Mouse (Mus musculus): ENCODE measurements at regions not wholly inside any gene's neighbourhood (a gene's known extent, or its start where the extent isn't known, plus 50 kb on each side); places are given as distances from the start of the nearest gene placed in this dataset.

DNA sequence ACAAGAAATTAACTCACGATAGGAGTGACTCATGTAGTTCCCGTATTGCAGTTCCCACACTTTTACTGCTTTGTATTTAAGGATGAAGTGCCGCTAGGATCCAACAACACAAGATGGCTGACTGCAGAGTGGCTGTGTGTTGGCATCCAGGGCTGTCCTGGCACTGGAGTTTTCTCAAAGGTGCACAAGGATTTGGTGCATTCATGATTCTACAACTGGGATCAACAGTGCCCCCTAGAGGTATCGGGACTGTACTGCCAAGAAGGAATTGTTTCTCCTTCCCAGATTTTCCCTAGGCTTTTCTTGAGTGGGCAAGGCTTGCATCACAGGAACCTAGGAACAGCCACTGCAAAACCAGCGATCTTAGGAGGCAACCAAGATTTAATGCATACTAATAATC, 88.7 kb downstream of the Erv3 start:
- no peak for ATAC-seq (ENCODE audit: insufficient number of reproducible peaks, insufficient read depth, low FRiP score, low read depth)
- no peak overlapping the region for H3K4me3 ChIP-seq (ENCODE audit: control insufficient read depth in 1 of 2, insufficient read depth in 1 of 2, low read depth in 1 of 2, low read length in 2 of 2)
- H3K4me1 ChIP-seq (ENCODE audit: control insufficient read depth in 2 of 2, insufficient read depth in 2 of 2, low read length in 2 of 2): no peaks in the 10 kb centered on the region
- H3K9me3 ChIP-seq (ENCODE audit: control insufficient read depth, low read length): no peaks in the 10 kb centered on the region
- H3K27me3 ChIP-seq (ENCODE audit: control insufficient read depth, insufficient read depth, low read length): no peaks in the 10 kb centered on the region
- no peak overlapping the region for H3K9ac ChIP-seq (ENCODE audit: low read length)
- no peak overlapping the region for H3K27ac ChIP-seq (replicated peaks in 1 of 2; ENCODE audit: control insufficient read depth in 1 of 2, insufficient read depth in 1 of 2, low read depth in 2 of 2, low read length in 2 of 2)
- no peak overlapping the region for H3K4me2 ChIP-seq (ENCODE audit: low read length)
- WGBS: 50% methylated on average over 5 of the region's 5 CpGs
- H3K36me3 ChIP-seq (ENCODE audit: control insufficient read depth, insufficient read depth, low read length): no peaks in the 10 kb centered on the region

DNA sequence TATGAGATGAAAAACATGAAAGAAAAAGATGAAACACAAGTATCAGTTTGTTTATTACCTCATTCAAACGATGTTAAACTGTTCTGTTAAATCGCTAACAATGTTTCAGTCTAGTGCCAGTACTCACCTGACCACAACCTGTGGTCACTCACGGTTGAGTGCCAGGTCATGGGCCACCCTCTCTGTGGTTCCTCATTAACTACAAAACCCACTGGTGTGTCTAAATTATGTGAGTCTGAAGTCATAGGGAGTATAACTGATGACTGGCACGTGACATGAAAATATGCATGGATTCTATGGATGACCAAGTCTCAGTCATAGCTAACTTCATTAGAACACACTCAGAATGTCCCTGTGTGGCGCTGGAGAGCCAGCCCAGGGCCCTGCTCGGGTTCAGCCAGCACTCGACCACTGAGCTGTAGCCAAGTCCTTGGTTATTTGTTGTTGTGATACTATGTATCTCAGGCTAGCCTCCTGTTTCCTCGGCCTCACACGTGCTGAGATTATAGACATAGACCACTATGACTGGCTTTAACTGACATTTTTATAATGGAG, 89.8 kb downstream of the Erv3 start:
- H3K4me1 ChIP-seq (ENCODE audit: control insufficient read depth in 2 of 2, insufficient read depth in 2 of 2, low read length in 2 of 2): no peaks in the 10 kb centered on the region
- no peak overlapping the region for H3K27ac ChIP-seq (replicated peaks in 1 of 2; ENCODE audit: control insufficient read depth in 1 of 2, insufficient read depth in 1 of 2, low read depth in 2 of 2, low read length in 2 of 2)
- H3K36me3 ChIP-seq (ENCODE audit: control insufficient read depth, insufficient read depth, low read length): no peaks in the 10 kb centered on the region
- no peaks in the 10 kb centered on the region for H3K9me3 ChIP-seq (ENCODE audit: control insufficient read depth, low read length)
- H3K9ac ChIP-seq (ENCODE audit: low read length): no peak overlapping the region
- H3K4me2 ChIP-seq (ENCODE audit: low read length): no peak overlapping the region
- H3K4me3 ChIP-seq (ENCODE audit: control insufficient read depth in 1 of 2, insufficient read depth in 1 of 2, low read depth in 1 of 2, low read length in 2 of 2): no peak overlapping the region
- H3K27me3 ChIP-seq (ENCODE audit: control insufficient read depth, insufficient read depth, low read length): no peaks in the 10 kb centered on the region
- ATAC-seq (ENCODE audit: insufficient number of reproducible peaks, insufficient read depth, low FRiP score, low read depth): no peak
- 78% methylated on average over 9 of the region's 9 CpGs for WGBS

DNA sequence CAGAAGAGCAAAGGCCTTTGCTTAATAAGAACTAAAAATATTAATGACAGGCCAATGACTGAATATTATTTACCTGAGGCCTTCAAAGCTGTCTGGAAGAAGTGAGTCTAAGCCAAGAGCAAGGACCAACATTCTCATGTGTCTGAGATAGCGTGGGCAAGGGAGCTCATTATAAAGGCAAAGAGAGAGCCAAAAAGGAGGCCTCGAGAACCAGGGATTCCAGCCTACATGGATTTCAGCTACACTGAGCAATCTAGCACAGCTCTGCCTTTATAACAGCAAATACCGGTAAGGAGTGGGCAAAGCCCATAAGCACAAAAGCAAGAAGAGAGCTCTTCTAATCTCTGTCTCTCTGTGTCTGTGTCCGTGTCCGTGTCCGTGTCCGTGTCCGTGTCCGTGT, 93.0 kb downstream of the Erv3 start:
- H3K9ac ChIP-seq (ENCODE audit: low read length): no peak overlapping the region
- no peak overlapping the region for H3K4me2 ChIP-seq (ENCODE audit: low read length)
- H3K4me1 ChIP-seq (ENCODE audit: control insufficient read depth in 2 of 2, insufficient read depth in 2 of 2, low read length in 2 of 2): no peaks in the 10 kb centered on the region
- WGBS: 97% methylated on average over 9 of the region's 9 CpGs
- no peak for ATAC-seq (ENCODE audit: insufficient number of reproducible peaks, insufficient read depth, low FRiP score, low read depth)
- H3K9me3 ChIP-seq (ENCODE audit: control insufficient read depth, low read length): no peaks in the 10 kb centered on the region
- H3K4me3 ChIP-seq (ENCODE audit: control insufficient read depth in 1 of 2, insufficient read depth in 1 of 2, low read depth in 1 of 2, low read length in 2 of 2): no peak overlapping the region
- H3K27ac ChIP-seq (replicated peaks in 1 of 2; ENCODE audit: control insufficient read depth in 1 of 2, insufficient read depth in 1 of 2, low read depth in 2 of 2, low read length in 2 of 2): no peak overlapping the region
- H3K27me3 ChIP-seq (ENCODE audit: control insufficient read depth, insufficient read depth, low read length): no peaks in the 10 kb centered on the region
- H3K36me3 ChIP-seq (ENCODE audit: control insufficient read depth, insufficient read depth, low read length): no peaks in the 10 kb centered on the region

DNA sequence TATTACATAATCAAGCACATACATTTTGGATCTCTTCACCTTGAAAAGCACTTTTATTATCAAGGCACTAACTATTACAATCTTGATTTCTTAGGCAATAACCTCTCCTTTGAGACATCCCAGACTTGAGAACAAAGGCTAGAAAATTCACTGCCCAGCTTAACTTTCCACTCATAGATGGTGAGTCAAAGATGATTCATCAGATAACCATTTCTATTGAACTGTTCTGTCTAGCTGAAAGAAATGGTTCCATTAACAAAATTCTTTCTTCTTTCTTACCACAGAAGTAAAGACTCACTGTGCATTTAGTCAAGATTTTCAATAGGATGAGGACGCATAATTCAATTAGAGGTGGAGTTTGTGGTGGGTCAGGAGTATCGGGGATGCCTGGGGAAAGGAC, 98.0 kb downstream of the Erv3 start:
- Histone ChIP-seq H3K27me3 (ENCODE audit: control insufficient read depth, insufficient read depth, low read length) (no peaks in the 10 kb centered on the region), H3K4me1 (ENCODE audit: control insufficient read depth in 2 of 2, insufficient read depth in 2 of 2, low read length in 2 of 2) (no peaks in the 10 kb centered on the region; a peak in 1 of 4 replicates), H3K36me3 (ENCODE audit: control insufficient read depth, insufficient read depth, low read length) (no peaks in the 10 kb centered on the region), H3K9ac (ENCODE audit: low read length) (no peak overlapping the region), H3K9me3 (ENCODE audit: control insufficient read depth, low read length) (no peaks in the 10 kb centered on the region), H3K27ac (replicated peaks in 1 of 2; ENCODE audit: control insufficient read depth in 1 of 2, insufficient read depth in 1 of 2, low read depth in 2 of 2, low read length in 2 of 2) (no peak overlapping the region), H3K4me2 (ENCODE audit: low read length) (no peak overlapping the region), H3K4me3 (ENCODE audit: control insufficient read depth in 1 of 2, insufficient read depth in 1 of 2, low read depth in 1 of 2, low read length in 2 of 2) (no peak overlapping the region)
- no peak for ATAC-seq (ENCODE audit: insufficient number of reproducible peaks, insufficient read depth, low FRiP score, low read depth)
- 85% methylated on average over 2 of the region's 2 CpGs for WGBS

DNA sequence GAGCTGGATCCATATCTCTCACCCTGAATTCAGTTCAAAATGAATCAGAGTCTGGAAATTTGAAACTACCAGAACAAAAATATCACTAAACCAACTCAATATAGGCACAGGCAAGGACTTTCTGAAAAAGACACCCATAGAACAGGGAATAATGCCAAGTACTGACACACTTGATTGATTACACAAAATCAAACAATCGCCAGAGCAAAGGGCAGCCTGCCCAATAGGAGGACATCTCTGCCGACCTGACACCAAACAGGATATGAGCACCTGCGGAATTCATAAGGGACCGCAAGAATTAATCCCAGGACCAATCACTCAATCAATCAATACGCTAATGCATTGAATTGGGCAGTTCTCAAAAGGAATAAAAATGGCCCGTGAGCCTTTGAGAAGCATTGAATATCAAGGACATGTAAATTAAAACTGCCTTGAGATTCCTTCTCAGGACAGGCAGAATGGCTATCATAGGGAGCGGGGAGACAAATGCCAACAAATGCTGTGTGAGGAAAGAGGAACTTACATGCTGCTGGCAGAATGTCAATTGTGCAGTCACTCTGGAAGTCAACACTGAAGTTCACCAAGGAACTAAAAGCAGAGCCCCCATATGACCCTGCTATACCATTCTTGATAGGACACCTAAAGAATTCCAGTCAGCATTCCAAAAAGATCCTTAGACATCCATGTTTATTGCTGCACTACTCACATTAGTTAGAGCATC, 102.2 kb downstream of the Erv3 start:
- Histone ChIP-seq H3K27ac (replicated peaks in 1 of 2; ENCODE audit: control insufficient read depth in 1 of 2, insufficient read depth in 1 of 2, low read depth in 2 of 2, low read length in 2 of 2) (no peak overlapping the region), H3K4me2 (ENCODE audit: low read length) (no peak overlapping the region), H3K27me3 (ENCODE audit: control insufficient read depth, insufficient read depth, low read length) (no peaks in the 10 kb centered on the region), H3K9ac (ENCODE audit: low read length) (no peak overlapping the region), H3K4me1 (ENCODE audit: control insufficient read depth in 2 of 2, insufficient read depth in 2 of 2, low read length in 2 of 2) (peaks cover 0 to 2% of the 10 kb centered on the region in 2 experiments; a peak in 2 of 4 replicates), H3K9me3 (ENCODE audit: control insufficient read depth, low read length) (0 out of 2 replicates have a peak, but pooled peaks cover 2% of the 10 kb centered on the region), H3K4me3 (ENCODE audit: control insufficient read depth in 1 of 2, insufficient read depth in 1 of 2, low read depth in 1 of 2, low read length in 2 of 2) (no peak overlapping the region), H3K36me3 (ENCODE audit: control insufficient read depth, insufficient read depth, low read length) (no peaks in the 10 kb centered on the region)
- 79% methylated on average over 7 of the region's 7 CpGs for WGBS
- no peak for ATAC-seq (ENCODE audit: insufficient number of reproducible peaks, insufficient read depth, low FRiP score, low read depth)

DNA sequence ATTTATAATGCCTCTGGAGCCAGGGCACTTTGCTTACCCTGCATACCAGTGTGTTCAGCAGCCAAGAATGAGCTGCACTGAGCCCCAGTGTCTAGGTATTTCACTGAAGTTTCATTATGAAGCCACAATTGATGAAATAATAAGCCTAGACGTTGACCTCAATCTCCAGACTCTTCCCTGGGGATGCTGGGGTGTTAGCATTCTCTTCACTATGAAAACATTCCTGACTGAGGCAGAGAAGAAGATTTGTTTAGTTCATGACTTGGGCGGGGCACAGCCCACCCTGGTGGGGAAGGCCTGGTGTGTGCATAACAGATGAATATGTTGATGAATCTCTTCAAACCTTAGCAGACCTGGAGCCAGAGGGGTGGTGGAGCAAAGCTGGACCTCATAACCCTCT, 104.4 kb downstream of the Erv3 start:
- Histone ChIP-seq H3K4me3 (ENCODE audit: control insufficient read depth in 1 of 2, insufficient read depth in 1 of 2, low read depth in 1 of 2, low read length in 2 of 2) (no peak overlapping the region), H3K9me3 (ENCODE audit: control insufficient read depth, low read length) (0 out of 2 replicates have a peak, but pooled peaks cover 2% of the 10 kb centered on the region), H3K4me1 (ENCODE audit: control insufficient read depth in 2 of 2, insufficient read depth in 2 of 2, low read length in 2 of 2) (peaks cover 0 to 4% of the 10 kb centered on the region in 2 experiments; a peak in 2 of 4 replicates), H3K4me2 (ENCODE audit: low read length) (no peak overlapping the region), H3K27me3 (ENCODE audit: control insufficient read depth, insufficient read depth, low read length) (no peaks in the 10 kb centered on the region), H3K27ac (replicated peaks in 1 of 2; ENCODE audit: control insufficient read depth in 1 of 2, insufficient read depth in 1 of 2, low read depth in 2 of 2, low read length in 2 of 2) (no peak overlapping the region), H3K36me3 (ENCODE audit: control insufficient read depth, insufficient read depth, low read length) (no peaks in the 10 kb centered on the region), H3K9ac (ENCODE audit: low read length) (no peak overlapping the region)
- ATAC-seq (ENCODE audit: insufficient number of reproducible peaks, insufficient read depth, low FRiP score, low read depth): no peak
- 58% methylated on average over 2 of the region's 2 CpGs for WGBS

DNA sequence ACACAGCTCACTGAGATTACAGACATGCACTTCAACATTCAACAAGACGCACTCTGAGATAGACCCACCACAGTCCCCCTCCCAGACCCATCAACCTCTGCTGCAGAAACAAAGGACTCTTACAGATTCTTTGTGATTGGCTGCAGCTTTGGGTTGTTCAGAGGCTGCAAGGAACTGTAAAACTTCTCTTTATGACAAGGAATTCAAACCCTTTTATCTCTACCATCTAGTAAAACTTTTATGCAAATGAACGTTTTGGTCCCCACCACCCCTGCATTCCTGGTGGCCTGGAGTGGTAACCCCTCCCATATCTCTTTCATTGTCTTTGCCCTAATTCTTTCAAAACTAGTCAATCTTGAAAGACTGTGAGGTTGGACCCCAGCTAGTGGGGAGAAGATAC, 106.1 kb downstream of the Erv3 start:
- Histone ChIP-seq H3K4me1 (ENCODE audit: control insufficient read depth in 2 of 2, insufficient read depth in 2 of 2, low read length in 2 of 2) (peaks cover 3 to 9% of the 10 kb centered on the region in 2 experiments; a peak in 3 of 4 replicates), H3K4me3 (ENCODE audit: control insufficient read depth in 1 of 2, insufficient read depth in 1 of 2, low read depth in 1 of 2, low read length in 2 of 2) (no peak overlapping the region), H3K9ac (ENCODE audit: low read length) (no peak overlapping the region), H3K36me3 (ENCODE audit: control insufficient read depth, insufficient read depth, low read length) (no peaks in the 10 kb centered on the region), H3K4me2 (ENCODE audit: low read length) (no peak overlapping the region), H3K27me3 (ENCODE audit: control insufficient read depth, insufficient read depth, low read length) (no peaks in the 10 kb centered on the region), H3K27ac (replicated peaks in 1 of 2; ENCODE audit: control insufficient read depth in 1 of 2, insufficient read depth in 1 of 2, low read depth in 2 of 2, low read length in 2 of 2) (no peak overlapping the region), H3K9me3 (ENCODE audit: control insufficient read depth, low read length) (0 out of 2 replicates have a peak, but pooled peaks cover 2% of the 10 kb centered on the region)
- WGBS: 42% methylated on average over 2 of the region's 2 CpGs
- ATAC-seq (ENCODE audit: insufficient number of reproducible peaks, insufficient read depth, low FRiP score, low read depth): no peak
